Mouse (Mus musculus): ENCODE measurements around the gene Cxcl5.

DNA sequence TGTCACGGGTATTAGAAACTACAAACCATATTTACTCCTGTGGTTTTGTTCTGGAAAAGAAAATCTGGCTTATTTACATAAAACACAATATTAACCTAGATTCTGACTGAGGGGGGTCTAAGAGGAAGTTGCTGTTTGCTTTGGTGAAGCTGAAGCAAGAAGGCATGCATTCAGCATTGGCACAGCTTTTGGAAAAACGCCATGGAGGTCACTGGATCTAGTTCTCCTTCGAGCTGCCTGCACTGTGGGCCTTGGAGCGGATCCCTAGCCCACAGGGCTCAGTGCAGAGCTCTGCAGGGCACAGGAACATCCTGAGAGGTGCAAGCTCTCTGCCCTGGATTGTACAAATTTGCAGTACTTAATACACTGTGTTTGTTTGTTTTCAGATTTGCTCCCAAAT lies 27.7 kb upstream of the Cxcl5 start:
- no peak for TF ChIP-seq CTCF (conservative IDR thresholded peaks at IDR 0.05; ENCODE audit: insufficient read depth, insufficient read length, low read depth, low read length)
- TF ChIP-seq POLR2A (IDR thresholded peaks at IDR 0.05; ENCODE audit: low read depth, low read length): no peak
